Mouse (Mus musculus): ENCODE measurements around the gene Rbm10. TPM values are rescaled to one million over a fixed set of nuclear protein-coding genes. Genes with fewer than 3 reads are reported as not detected.
A peak's percentile ranks its signal among the peaks of the same experiment; 100 is the strongest.

Rbm10 gene
- 10 to 100 TPM; 37.6 to 38.5 TPM for total RNA-seq (2021)
- long read RNA-seq, experiment 1, transcript Rbm10-203 (23 exons, 3,172 nt) = major isoform, 14 of 49 reads
- long read RNA-seq, experiment 1, transcript Rbm10-204 (24 exons, 3,564 nt) = minor isoform, 5 of 49 reads
- long read RNA-seq, experiment 1, partial matches to known transcripts = 4 of 49 reads
- long read RNA-seq, experiment 1, other reads (novel, unspliced or antisense) = 26 of 49 reads
- long read RNA-seq, experiment 2, transcript Rbm10-206 (17 exons, 2,160 nt) = minor isoform, 5 of 79 reads
- long read RNA-seq, experiment 2, transcript Rbm10-203 (23 exons, 3,172 nt) = major isoform, 16 of 79 reads
- long read RNA-seq, experiment 2, partial matches to known transcripts = 26 of 79 reads
- long read RNA-seq, experiment 2, other reads (novel, unspliced or antisense) = 29 of 79 reads

DNA sequence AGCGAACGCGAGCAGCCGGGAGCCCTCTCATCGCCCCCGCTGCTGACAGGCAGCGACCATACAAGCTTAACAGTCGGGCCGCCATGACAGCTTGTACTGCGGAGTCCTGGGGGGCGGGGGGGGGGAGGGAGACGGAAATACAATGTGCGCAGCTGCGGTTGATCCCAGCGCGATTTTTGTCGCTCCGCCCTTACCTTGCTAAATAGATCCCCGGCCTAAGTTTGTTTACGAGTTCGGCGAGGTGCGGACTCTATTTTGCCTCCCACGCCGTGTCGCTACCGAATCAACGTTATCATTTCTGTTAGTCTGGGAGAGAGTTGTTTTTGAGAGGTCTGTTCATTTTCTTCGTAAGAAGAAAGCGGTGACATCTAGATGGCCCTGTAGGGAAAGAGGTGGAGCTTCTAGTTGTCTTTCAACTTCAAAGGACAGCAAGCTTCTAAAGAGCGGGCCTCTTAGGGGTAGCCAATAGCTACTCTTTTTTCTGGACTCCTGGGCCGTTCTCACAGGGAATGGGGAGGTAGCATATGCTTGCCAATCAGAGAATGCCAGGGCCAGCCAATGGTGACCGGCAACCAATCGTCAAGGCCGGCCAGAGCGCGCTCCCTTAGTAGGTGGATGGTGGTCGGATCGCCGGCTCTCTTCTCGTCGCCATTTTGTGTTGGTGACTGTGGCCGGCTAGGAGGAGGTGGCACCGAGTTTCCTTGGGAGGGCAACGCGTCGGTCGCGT is at the start of gene Rbm10, which contains the start of gene Ndufb11:
Gene Rbm10, plus strand, starts transcription at position 328 of the 727 bp plus-strand sequence.
Gene Ndufb11, minus strand, starts transcription at position 444 of the 727 bp plus-strand sequence.
- DNase-seq (ENCODE audit: low spot score in 2 of 2) = peak; percentile 53 to 65

DNA sequence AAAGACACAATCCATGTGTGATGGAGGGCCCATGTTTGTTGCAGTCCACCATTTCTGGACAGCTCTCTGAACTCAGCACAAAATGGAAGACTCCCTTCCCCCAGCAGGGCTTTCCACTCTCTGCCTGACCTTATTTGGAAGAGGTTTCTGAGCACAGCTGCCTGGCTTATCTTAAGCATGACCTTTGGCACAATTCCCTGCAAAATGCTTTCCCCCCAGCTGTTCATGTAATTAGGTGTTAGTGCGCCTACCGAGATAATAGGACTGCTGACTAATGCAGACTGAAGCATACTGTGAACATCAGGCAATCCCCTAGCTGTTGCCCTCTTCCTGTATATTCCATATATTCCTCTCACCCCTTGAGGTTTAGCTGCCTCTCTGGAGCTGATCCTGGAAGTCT is 46.3 kb upstream of the Rbm10 start:
- DNase-seq (ENCODE audit: low spot score in 2 of 2) = no peak

DNA sequence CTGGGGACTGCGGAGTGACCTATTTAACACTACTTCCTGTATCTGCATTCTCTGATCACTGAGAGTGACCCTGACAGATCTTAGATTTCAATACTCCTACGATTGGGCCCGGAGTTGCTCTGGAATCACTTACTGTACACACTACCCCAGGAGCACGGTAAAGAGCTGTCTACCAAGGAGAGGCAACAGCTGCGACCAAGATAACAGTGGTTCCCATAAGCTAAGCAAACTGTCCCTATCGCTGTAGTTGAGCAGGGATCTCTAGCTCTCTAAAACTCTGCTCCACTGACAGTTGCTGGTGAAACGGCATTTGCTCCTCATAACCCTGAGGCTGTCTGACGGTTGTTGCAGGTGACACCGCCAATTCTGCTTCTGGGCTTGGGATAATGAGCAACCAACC is 44.6 kb upstream of the Rbm10 start:
- no peak for DNase-seq (ENCODE audit: low spot score in 2 of 2)

DNA sequence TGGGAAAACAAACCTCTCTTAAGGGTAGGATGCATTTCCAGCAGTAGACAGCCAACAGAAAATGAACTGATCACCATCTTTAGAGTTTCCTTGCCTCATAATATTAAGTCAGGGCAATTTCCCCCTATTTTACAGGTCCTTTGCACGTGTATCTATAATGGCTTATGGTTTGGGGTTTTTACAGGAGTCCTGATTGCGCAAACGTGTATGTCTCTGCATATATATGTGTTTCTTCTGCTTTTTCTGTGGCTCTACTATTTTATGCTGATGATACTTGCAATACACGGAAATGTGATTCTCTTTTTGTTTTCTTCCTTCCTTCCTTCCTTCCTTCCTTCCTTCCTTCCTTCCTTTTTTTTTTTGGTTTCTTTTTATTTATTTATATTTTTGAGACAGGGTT is 43.4 kb upstream of the Rbm10 start:
- DNase-seq (ENCODE audit: low spot score in 2 of 2) = no peak

DNA sequence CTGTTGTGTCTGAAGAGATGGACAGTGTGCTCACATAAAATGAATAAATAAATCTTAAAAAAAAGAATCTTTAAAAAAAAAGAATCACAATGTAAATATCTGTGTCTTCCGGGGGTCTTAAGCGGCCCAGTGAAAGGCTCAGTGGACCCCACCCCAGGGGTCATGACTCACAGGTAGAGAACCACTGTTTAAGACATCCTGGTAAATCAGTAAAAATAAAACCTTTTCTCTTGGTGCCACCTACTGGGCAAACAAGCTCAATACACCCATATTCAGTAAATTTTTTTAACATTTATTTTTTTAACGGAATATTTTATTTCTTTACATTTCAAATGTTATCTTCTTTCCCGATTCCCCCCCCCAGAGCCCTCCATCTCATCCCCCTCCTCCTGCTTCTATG is 29.3 kb upstream of the Rbm10 start:
- DNase-seq (ENCODE audit: low spot score in 2 of 2) = no peak

DNA sequence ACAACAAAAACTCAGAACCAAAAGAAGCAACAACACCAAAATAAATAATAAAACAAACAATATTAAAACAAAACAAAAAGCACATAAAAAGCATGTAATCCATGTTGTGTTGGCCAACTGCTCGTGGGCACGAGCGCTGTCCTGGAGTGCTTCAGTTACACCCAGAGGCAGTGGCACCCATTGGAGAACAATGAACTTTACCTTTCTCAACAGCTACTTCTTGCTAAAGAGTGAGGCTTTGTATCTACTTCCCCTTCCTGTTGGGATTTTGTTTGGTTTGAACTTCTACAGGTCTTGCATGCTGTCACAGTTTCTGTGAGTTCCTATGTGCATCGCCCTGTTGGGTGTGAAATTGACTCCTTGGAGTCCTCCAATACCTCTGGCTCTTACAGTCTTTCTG is 8.8 kb upstream of the Rbm10 start:
- no peak for DNase-seq (ENCODE audit: low spot score in 2 of 2)

DNA sequence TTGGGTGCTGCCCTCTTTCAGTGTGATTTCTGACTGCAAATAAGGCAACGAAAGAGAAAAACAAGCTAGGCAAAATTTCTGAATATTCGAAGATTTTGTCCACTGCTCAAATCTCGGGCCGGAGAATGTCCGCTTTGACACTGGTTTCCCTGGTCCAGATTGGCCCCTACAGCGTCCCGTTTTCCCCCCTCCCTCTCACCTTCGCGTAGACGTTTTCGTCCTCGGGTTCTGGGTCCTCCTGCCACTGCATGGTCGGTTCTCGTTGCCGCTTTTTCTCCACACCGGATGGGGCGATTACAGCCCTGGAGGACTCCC is 485 bp upstream of the Rbm10 start:
- no peak for DNase-seq (ENCODE audit: low spot score in 2 of 2)

DNA sequence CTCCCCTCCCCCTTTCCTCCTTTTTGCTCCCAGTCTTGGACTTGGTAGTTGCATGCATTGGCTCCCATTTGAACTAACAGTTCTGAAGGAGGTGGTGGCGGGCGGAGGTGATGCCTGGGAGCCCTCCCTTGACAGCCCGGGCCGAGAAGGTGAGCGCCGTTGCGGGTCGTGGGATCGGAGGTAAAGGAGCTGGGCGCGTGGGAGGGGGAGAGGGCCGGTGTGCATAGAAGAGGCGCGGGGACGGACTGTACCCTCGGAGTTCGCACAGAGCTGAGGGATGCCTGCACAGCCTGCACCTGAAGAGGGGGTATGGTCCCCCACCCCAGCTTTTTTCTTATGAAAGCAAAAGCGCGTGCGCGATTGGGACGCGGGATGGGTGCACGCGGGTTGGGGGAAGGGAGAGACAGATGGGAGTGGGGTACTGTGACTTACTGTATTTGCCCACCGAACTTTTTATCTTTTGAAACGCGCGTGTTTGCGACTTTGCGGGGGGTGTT is 648 bp downstream of the Rbm10 start:
- DNase-seq (ENCODE audit: low spot score in 2 of 2) = no peak

DNA sequence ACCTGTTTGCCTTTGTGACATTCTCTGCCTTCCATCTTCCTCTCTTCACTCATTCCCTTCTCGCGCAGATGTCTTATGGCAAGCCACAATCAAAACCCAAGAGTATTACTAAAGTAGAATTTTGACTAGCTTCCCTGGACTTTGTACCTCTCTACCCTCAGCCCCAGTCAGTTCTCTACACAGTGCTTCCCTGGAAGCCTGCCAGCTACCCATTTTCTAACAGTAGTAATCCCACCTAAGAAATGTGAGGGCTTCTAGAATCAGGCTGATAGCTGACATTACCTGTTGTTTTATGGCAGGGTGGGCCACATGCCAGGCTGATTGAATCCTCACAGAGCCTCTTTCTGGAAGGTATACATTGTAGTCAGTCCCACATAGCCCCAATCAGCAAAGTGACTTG is 20.8 kb downstream of the Rbm10 start:
- no peak for DNase-seq (ENCODE audit: low spot score in 2 of 2)

DNA sequence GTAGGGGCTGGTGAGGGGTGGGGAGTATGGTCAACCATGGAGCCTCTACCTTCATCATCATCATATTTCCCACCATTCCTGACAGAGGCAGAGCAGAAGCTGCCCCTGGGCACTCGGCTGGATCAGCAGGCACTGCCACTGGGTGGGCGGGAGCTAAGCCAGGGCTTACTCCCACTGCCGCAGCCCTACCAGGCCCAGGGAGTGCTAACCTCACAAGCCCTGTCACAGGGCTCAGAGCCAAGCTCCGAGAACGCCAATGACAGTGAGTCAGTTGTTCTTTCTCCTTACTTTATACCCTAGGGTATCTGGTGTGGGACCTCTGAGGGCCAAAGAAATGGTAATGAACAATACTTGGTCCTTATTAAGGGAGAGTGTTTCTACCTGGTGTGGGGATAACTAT is 27.5 kb downstream of the Rbm10 start:
- no peak for DNase-seq (ENCODE audit: low spot score in 2 of 2)

DNA sequence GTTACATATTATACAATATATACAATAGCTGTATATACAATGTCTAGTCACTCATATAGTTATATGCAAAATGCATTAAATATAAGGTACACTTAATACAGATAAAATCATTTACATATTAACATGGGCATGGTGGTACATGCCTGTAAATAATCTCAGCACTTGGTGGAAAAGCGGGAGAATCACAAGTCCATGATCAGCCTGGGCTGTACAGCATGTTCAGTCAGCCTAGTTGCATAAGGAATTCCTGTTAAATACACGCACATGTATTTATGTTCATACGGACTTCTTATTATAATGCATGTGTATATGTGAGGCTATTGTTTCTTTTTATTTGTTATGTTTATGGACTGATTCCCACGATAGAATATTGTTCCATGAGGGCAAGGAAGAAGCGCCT is 40.3 kb downstream of the Rbm10 start:
- DNase-seq (ENCODE audit: low spot score in 2 of 2) = no peak

DNA sequence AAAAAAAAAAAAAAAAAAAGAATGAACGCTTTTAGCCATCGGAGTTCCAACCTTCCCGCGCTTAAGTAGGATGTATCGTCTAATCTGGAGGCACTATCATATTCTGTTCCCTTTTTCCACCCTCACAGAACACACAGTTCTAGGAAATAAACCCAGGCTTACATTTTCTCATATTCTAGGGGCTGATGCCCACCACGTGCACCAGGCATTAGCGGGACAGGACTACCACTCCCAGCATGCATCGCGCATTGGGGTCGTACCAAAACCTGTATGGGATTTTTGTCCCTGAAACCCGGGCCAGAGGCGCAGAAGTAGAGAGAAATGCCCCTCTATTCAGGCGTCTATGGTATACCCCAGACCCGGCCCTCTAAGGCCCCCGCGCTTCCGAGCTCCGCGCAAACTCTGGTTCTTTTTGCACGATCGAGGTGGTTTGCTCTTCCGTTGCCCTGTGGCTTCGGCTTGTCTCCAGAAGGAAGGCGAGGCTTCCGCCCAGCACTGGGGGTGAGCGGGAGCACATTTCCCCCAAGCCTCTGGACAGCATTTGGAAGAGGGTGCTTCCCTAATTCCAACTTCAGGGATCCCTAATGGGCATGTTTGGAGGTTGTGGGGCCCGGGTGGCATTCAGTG is 40.8 kb downstream of the Rbm10 start, which contains the start of gene Uba1:
Gene Uba1, plus strand, starts transcription at position 301 of the 627 bp plus-strand sequence.
- DNase-seq (ENCODE audit: low spot score in 2 of 2) = peak; percentile 45

DNA sequence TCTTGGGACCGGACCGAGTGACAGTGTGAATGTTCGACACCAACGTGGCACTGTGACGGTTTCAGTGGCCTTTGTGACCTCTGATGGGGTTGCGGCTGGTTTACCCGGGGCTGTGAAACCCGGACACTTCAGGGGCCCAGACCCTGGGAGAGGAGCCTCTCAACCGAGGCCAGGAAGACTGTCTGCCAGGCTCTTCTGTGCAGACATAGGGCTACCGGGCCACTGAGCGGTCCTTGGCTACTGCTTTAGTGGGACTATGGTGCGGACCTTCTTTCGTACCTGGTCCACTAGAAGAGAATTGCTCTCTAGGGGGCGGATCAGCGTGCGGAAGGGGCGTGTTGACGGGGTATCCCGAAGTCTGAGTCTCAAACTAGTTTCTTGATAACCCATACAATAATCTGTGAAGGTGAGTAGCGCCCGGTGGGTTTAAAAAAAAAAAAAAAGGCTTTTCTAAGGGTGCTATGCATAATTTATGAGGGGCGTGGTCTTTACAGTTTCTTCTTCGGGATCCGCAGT is 41.6 kb downstream of the Rbm10 start:
- no peak for DNase-seq (ENCODE audit: low spot score in 2 of 2)

DNA sequence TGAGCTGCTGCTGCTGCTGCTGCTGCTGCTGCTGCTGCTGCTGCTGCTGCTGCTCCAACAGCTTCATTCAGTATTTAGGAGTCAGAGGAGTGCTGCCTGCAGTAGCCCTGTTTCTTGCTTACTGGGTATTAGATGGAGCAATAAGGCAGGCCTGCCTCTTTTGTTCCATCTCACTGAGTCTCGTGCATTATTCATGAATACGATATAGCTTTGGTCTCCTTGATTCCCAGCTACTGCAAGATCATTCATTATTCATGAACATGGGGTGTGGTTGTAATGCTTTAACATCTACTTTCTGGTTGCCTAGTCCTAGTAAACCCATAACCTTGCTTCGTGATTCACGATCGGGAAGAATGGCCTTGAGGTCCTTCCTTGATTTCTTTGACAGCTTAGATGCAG is 45.0 kb downstream of the Rbm10 start:
- DNase-seq (ENCODE audit: low spot score in 2 of 2) = no peak

DNA sequence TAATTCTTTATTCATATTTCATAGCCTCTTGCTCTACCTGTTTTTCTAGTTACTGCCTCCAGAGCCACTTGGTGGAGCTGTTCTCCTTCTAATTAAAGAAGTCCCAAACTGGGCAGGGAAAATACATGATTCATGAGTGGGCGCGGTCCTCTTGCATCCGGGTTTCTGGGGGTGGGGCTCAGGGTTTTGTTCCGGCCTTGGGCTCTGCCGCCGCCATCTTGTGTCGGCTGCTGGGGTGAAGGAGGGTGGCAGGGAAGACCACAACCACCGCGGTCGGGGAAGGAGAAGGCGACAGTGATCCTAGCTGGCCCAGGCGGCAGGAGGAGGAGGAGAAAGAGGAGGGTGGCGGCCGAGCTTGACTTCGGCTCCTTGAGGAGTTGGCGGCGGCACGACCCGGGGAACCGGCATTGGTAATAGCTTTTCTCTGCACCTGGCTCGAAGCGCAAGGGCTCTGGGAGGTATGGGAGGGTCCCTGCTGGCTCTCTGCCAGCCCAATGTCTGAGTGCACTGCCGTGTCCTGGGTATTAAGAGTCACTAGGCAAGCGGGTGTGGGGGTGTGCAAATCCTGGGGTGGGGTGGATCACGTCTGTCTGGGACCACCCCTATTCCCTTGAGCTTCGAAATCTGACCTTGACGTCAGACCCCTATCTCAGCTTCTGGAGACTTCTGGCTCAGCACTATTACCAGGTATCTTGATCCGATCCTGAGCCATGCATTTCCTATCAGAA is 45.6 kb downstream of the Rbm10 start:
- DNase-seq (ENCODE audit: low spot score in 2 of 2) = peak; percentile 70 to 71

DNA sequence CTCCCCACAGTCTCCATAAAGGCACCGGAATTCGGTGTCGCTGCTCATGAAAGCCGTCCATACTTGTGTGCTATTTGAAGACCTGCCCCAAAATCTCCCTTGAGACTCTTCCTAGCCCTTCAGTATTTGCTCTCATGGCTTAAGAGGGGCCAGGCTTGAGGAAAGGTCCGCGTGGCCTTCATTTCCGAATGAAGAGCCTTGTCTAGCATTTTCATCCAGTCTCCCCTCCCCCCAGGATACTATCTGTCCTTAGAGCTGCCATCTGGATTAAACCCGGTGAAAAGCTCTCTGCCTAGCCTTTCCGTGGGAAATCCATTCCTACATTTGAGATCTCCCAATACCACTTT is 46.1 kb downstream of the Rbm10 start:
- DNase-seq (ENCODE audit: low spot score in 2 of 2) = no peak

DNA sequence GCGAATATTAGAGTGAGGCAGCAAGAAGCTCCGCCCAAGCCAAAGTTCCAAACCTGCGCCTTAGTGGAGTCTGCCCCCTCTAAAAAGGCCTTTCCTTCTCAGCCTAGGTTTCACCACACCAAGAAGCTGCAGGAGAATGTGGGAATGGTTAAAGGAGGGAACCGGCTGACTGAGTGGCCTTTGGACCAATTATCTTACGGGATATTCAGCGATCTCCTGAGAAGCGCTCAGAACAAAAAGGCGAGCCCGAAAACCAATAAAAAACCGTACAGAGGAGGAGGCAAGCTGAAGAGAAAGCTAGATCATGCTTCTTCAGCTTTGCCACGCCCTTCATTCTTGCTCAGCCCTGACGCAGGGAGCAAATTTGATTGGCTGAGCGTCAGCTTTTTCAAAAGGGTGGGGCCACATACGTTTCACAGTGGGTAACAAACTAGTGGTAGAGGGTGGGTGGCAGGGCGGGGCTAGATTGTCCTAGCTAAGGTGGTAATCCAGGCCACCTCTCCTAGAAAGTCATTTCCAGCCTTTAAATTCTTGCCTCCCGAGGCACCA is 70.3 kb downstream of the Rbm10 start, which contains the start of gene Cdk16:
Gene Cdk16, plus strand, starts transcription at position 436 of the 549 bp plus-strand sequence.
- DNase-seq (ENCODE audit: low spot score in 2 of 2) = peak; percentile 48 to 56

DNA sequence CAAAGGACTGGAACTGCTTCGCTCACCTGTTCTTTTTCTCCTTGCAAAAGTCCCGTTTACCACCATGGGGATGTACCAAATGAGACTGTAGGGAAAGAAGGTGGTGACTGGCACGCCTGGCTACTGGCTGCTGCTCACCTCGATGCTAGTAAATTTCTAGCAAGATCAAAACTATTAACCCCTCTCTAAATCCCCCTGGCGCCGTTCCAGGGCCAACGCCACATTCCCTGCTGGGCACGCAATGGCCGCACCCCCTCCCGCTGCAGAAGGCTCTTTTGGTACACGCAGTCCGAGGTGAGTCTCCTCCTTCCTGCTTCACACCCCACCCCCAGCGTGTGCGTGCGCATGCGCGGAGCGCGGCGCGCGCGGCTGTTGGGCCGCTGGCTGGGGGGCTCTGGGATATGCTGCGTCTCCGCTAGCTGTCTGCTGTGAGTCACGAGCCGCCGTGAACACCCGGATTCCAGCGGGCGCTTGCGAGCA is 70.8 kb downstream of the Rbm10 start:
- DNase-seq (ENCODE audit: low spot score in 2 of 2) = peak; percentile 74 to 75

DNA sequence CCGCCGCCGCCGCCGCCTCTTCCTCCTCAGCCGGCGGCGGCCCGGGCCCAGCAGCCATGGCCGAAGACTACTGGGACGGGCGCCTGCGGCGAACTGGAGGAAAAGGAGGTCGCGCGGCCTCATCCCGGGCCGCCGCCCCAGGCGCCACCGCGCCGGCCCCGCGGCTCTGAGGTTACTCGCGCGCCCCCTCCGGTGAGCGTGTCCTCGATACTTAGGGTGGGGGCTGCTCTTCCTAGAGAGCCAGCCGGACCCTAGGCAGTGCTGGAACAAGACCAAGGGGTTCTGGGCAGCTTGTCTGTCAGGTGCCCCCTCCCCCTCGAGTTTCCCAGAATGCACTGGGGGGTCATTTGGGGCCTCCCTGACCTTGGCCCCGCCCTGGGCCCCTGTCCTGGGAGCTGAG is 71.3 kb downstream of the Rbm10 start:
- peak; percentile 33 to 41 for DNase-seq (ENCODE audit: low spot score in 2 of 2)

DNA sequence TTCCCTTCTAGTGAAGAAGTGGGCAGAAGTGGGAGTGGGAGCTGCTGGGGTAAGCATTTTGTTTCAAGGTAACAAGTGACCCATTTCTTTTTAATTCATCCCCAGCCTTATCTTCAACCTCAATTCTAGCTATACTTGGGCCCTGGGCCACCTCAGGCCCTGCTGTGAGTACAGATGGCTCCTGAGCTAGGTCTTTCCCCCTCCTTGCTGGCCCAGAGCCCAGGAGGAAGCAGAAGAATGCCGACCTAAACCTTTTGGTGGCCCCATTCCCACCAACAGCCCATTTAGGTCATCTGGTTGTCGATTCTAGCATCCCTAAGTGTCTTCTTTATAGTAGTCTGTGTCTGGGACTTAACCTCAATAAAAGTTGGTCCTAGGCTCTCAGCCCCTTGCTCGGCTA is 74.3 kb downstream of the Rbm10 start:
- DNase-seq (ENCODE audit: low spot score in 2 of 2) = no peak

DNA sequence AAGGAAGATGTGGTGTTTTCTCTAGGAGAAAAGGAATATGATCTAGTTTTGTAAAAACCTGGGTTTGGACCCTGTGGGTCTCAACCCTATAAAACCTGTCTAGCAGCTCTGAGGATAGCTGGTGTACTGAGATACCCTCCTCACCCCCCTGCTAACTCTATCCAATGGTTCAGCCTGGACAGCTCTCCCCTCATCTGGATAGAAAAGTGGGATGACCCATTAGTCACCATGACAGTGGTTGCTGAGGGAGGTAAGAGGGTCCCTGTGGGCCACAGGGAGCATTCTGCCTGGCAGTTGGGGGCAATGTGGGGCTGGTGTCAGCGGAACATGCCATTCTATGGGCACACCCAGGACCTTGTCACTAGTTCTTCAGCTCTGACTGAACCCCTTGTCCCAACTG is 75.3 kb downstream of the Rbm10 start:
- no peak for DNase-seq (ENCODE audit: low spot score in 2 of 2)

Measured in adrenal gland, adult 18-20 months (tissue).